ENCODE assay signal across 20 mouse cellular contexts in genomic region chr6:52235866-52236265, GRCm38 (mm10). TPM values are rescaled to one million over a fixed set of nuclear protein-coding genes. Genes with fewer than 3 reads are reported as not detected.
DNase-seq lines count a peak whose midpoint lies in the region; ATAC-seq and TF ChIP-seq lines count a peak whose summit lies in the region.
"Had no signal": no experiment of that assay in that cellular context is flagged by ENCODE, and none has a peak within 500 bp of the region (broad histone marks: within the 10 kb centered on the region; RNA-seq: fewer than 3 reads in every experiment).

No protein-coding gene starts in this region.

- 22% methylated on average over 6 of the region's 6 CpGs for WGBS in heart, embryonic 11.5 days (ENCODE audit: insufficient replicate concordance)
- WGBS in kidney, postnatal 0 days, result 30% methylated on average over 6 of the region's 6 CpGs
- WGBS in neural tube, embryonic 12.5 days, result 13% methylated on average over 6 of the region's 6 CpGs
- WGBS in liver, embryonic 11.5 days, result 23% methylated on average over 6 of the region's 6 CpGs

- H3K27ac ChIP-seq in heart, embryonic 11.5 days (ENCODE audit: low read depth, low read length), result no peak overlapping the region
- H3K27ac ChIP-seq in kidney, postnatal 0 days, result peak overlapping the region; percentile 97
- H3K27ac ChIP-seq in neural tube, embryonic 12.5 days, result 0 out of 2 replicates have a peak overlapping the region, but pooled peaks have one; percentile 3
- H3K27ac ChIP-seq in liver, embryonic 11.5 days (ENCODE audit: low read depth, low read length), result no peak overlapping the region
- H3K27ac ChIP-seq: heart, adult 2 months; hindbrain, embryonic 13.5 days; liver, embryonic 15.5 days had no signal

- DNase-seq in heart, adult 11 months, result peak; percentile 83
- DNase-seq in kidney, postnatal 0 days (ENCODE audit: low spot score), result no peak
- DNase-seq in kidney, adult 18-20 months, result no peak
- peak; percentile 16 to 45 for DNase-seq in kidney, postnatal 4 days
- DNase-seq in cerebellum, adult 11 months, result no peak
- DNase-seq in liver, embryonic 11.5 days (ENCODE audit: low spot score), result no peak
- DNase-seq: adrenal gland, postnatal 14 days; heart, postnatal 10 days; midbrain, embryonic 14.5 days had no signal

- no peaks in the 10 kb centered on the region for H3K9me3 ChIP-seq in heart, embryonic 11.5 days (replicated peaks; ENCODE audit: control insufficient read depth, low read length)
- no peaks in the 10 kb centered on the region for H3K9me3 ChIP-seq in kidney, postnatal 0 days (replicated peaks; ENCODE audit: low read length)
- H3K9me3 ChIP-seq in neural tube, embryonic 12.5 days, result no peaks in the 10 kb centered on the region
- H3K9me3 ChIP-seq in liver, embryonic 11.5 days (ENCODE audit: control insufficient read depth, low read length), result no peaks in the 10 kb centered on the region
- H3K9me3 ChIP-seq: hindbrain, embryonic 13.5 days; liver, embryonic 15.5 days had no signal

- no peak overlapping the region for H3K4me2 ChIP-seq in heart, embryonic 11.5 days
- H3K4me2 ChIP-seq in kidney, postnatal 0 days (ENCODE audit: low read length), result peak overlapping the region; percentile 92
- peak overlapping the region; percentile 74 for H3K4me2 ChIP-seq in neural tube, embryonic 12.5 days (replicated peaks)
- H3K4me2 ChIP-seq in liver, embryonic 11.5 days, result no peak overlapping the region
- H3K4me2 ChIP-seq: hindbrain, embryonic 13.5 days; liver, embryonic 15.5 days had no signal

- no peak overlapping the region for H3K9ac ChIP-seq in heart, embryonic 11.5 days (ENCODE audit: low read depth, low read length)
- H3K9ac ChIP-seq in kidney, postnatal 0 days (ENCODE audit: low read depth, low read length), result peak overlapping the region; percentile 98; the same call in 1 of the 2 replicates
- peak overlapping the region; percentile 98 for H3K9ac ChIP-seq in neural tube, embryonic 12.5 days
- no peak overlapping the region for H3K9ac ChIP-seq in liver, embryonic 11.5 days (ENCODE audit: low read depth, low read length)
- H3K9ac ChIP-seq: hindbrain, embryonic 13.5 days; liver, embryonic 15.5 days had no signal

- peaks cover 90% of the 10 kb centered on the region for H3K27me3 ChIP-seq in heart, embryonic 11.5 days (ENCODE audit: control insufficient read depth, insufficient read depth, low read length)
- H3K27me3 ChIP-seq in kidney, postnatal 0 days (ENCODE audit: insufficient read depth, low read length), result no peaks in the 10 kb centered on the region
- peaks cover 62% of the 10 kb centered on the region for H3K27me3 ChIP-seq in neural tube, embryonic 12.5 days (replicated peaks)
- peaks cover 96% of the 10 kb centered on the region for H3K27me3 ChIP-seq in liver, embryonic 11.5 days (replicated peaks; ENCODE audit: control insufficient read depth, insufficient read depth, low read length)

- TF ChIP-seq CTCF in kidney, postnatal 0 days (IDR thresholded peaks at IDR 0.05; ENCODE audit: low read depth), result no peak

- no peak for ATAC-seq in heart, embryonic 11.5 days (replicated peaks; ENCODE audit: insufficient number of reproducible peaks, low FRiP score, low TSS enrichment)
- ATAC-seq in kidney, postnatal 0 days (replicated peaks; ENCODE audit: low FRiP score, low read depth), result no peak
- ATAC-seq in neural tube, embryonic 12.5 days (ENCODE audit: low FRiP score, low read depth), result no peak
- ATAC-seq in liver, embryonic 11.5 days (replicated peaks; ENCODE audit: low FRiP score), result no peak
- ATAC-seq: forebrain, embryonic 16.5 days; lung, postnatal 0 days had no signal

- no peaks in the 10 kb centered on the region for H3K36me3 ChIP-seq in heart, embryonic 11.5 days (ENCODE audit: control insufficient read depth, insufficient read depth, low read length)
- H3K36me3 ChIP-seq in kidney, postnatal 0 days (ENCODE audit: insufficient read depth, low read length), result no peaks in the 10 kb centered on the region
- no peaks in the 10 kb centered on the region for H3K36me3 ChIP-seq in neural tube, embryonic 12.5 days
- no peaks in the 10 kb centered on the region for H3K36me3 ChIP-seq in liver, embryonic 11.5 days (ENCODE audit: control insufficient read depth, insufficient read depth, low read length)
- H3K36me3 ChIP-seq: hindbrain, embryonic 13.5 days; liver, embryonic 15.5 days had no signal

- 0 out of 2 replicates have a peak, but pooled peaks cover 3% of the 10 kb centered on the region for H3K4me1 ChIP-seq in heart, embryonic 11.5 days (ENCODE audit: control insufficient read depth, insufficient read depth, low read length)
- H3K4me1 ChIP-seq in kidney, postnatal 0 days (replicated peaks; ENCODE audit: insufficient read depth, low read length), result peaks cover 5% of the 10 kb centered on the region
- 0 out of 2 replicates have a peak, but pooled peaks cover 11% of the 10 kb centered on the region for H3K4me1 ChIP-seq in neural tube, embryonic 12.5 days
- H3K4me1 ChIP-seq in liver, embryonic 11.5 days (replicated peaks; ENCODE audit: control insufficient read depth, insufficient read depth, low read length), result no peaks in the 10 kb centered on the region
- H3K4me1 ChIP-seq: liver, embryonic 15.5 days had no signal

- no peak overlapping the region for H3K4me3 ChIP-seq in heart, embryonic 11.5 days (ENCODE audit: low read depth, low read length)
- H3K4me3 ChIP-seq in kidney, postnatal 0 days (replicated peaks; ENCODE audit: low read depth, low read length), result peak overlapping the region; percentile 85
- H3K4me3 ChIP-seq in neural tube, embryonic 12.5 days, result peak overlapping the region; percentile 78
- no peak overlapping the region for H3K4me3 ChIP-seq in liver, embryonic 11.5 days (ENCODE audit: low read depth, low read length)
- H3K4me3 ChIP-seq: erythroblast, embryonic 14.5 days; heart, adult 2 months; hindbrain, embryonic 13.5 days; liver, embryonic 15.5 days had no signal

RNA-seq across cellular contexts. Expression of gene Hoxa10, which starts 4.8 kb away (rescaled TPM):
- 0.20 and 0.97 TPM in 2 replicates for polyA plus RNA-seq in heart, embryonic 11.5 days (2014; fragmentation: Nextera tagmentation; extraction: Ambion mirVana)
- 175 and 183 TPM in 2 replicates for polyA plus RNA-seq in kidney, postnatal 0 days (2015; fragmentation: Nextera tagmentation; extraction: Ambion mirVana)
- 108 and 119 TPM in 2 replicates for polyA plus RNA-seq in neural tube, embryonic 12.5 days (2016; fragmentation: Nextera tagmentation; extraction: Ambion mirVana)
- polyA plus RNA-seq in liver, embryonic 11.5 days (2014; fragmentation: Nextera tagmentation; extraction: Ambion mirVana), result 0.91 and 2.2 TPM in 2 replicates
- polyA plus RNA-seq: cerebellum, adult 2 months; embryonic facial prominence, embryonic 11.5 days; erythroblast, embryonic 14.5 days; forebrain, embryonic 16.5 days; heart, adult 2 months; lung, postnatal 0 days; midbrain, embryonic 14.5 days had no signal

RNA-seq across cellular contexts. Expression of gene Hoxa9, which starts 5.0 kb away (rescaled TPM):
- 0.13 and 0.29 TPM in 2 replicates for polyA plus RNA-seq in heart, embryonic 11.5 days (2014; fragmentation: Nextera tagmentation; extraction: Ambion mirVana)
- 57.3 and 57.8 TPM in 2 replicates for polyA plus RNA-seq in kidney, postnatal 0 days (2015; fragmentation: Nextera tagmentation; extraction: Ambion mirVana)
- 124 and 131 TPM in 2 replicates for polyA plus RNA-seq in neural tube, embryonic 12.5 days (2016; fragmentation: Nextera tagmentation; extraction: Ambion mirVana)
- polyA plus RNA-seq in liver, embryonic 11.5 days (2014; fragmentation: Nextera tagmentation; extraction: Ambion mirVana), result 1.8 and 2.2 TPM in 2 replicates
- polyA plus RNA-seq: cerebellum, adult 2 months; erythroblast, embryonic 14.5 days; forebrain, embryonic 16.5 days; midbrain, embryonic 14.5 days had no signal

RNA-seq across cellular contexts. Expression of gene Hoxa11, which starts 9.7 kb away (rescaled TPM):
- not detected in 2 replicates for polyA plus RNA-seq in heart, embryonic 11.5 days (2014; fragmentation: Nextera tagmentation; extraction: Ambion mirVana)
- polyA plus RNA-seq in kidney, postnatal 0 days (2015; fragmentation: Nextera tagmentation; extraction: Ambion mirVana), result 24.7 and 27.7 TPM in 2 replicates
- polyA plus RNA-seq in neural tube, embryonic 12.5 days (2016; fragmentation: Nextera tagmentation; extraction: Ambion mirVana), result 10.8 and 13.4 TPM in 2 replicates
- polyA plus RNA-seq in liver, embryonic 11.5 days (2014; fragmentation: Nextera tagmentation; extraction: Ambion mirVana), result 0.18 and 0.26 TPM in 2 replicates
- polyA plus RNA-seq: cerebellum, adult 2 months; embryonic facial prominence, embryonic 11.5 days; erythroblast, embryonic 14.5 days; forebrain, embryonic 16.5 days; heart, adult 2 months; hindbrain, embryonic 13.5 days; liver, embryonic 15.5 days; lung, postnatal 0 days; midbrain, embryonic 14.5 days; testis, adult 2 months had no signal

RNA-seq across cellular contexts. Expression of gene Hoxa7, which starts 14.2 kb away (rescaled TPM):
- 0.49 TPM in 2 replicates for polyA plus RNA-seq in heart, embryonic 11.5 days (2014; fragmentation: Nextera tagmentation; extraction: Ambion mirVana)
- polyA plus RNA-seq in kidney, postnatal 0 days (2015; fragmentation: Nextera tagmentation; extraction: Ambion mirVana), result 29.7 and 31.7 TPM in 2 replicates
- polyA plus RNA-seq in neural tube, embryonic 12.5 days (2016; fragmentation: Nextera tagmentation; extraction: Ambion mirVana), result 81.2 and 102 TPM in 2 replicates
- 2.7 and 3.1 TPM in 2 replicates for polyA plus RNA-seq in liver, embryonic 11.5 days (2014; fragmentation: Nextera tagmentation; extraction: Ambion mirVana)
- polyA plus RNA-seq: forebrain, embryonic 16.5 days; midbrain, embryonic 14.5 days had no signal

RNA-seq across cellular contexts. Expression of gene Gm28308, which starts 22.7 kb away (rescaled TPM):
- not detected in 2 replicates for polyA plus RNA-seq in heart, embryonic 11.5 days (2014; fragmentation: Nextera tagmentation; extraction: Ambion mirVana)
- 0.66 and 2.1 TPM in 2 replicates for polyA plus RNA-seq in kidney, postnatal 0 days (2015; fragmentation: Nextera tagmentation; extraction: Ambion mirVana)
- not detected in 2 replicates for polyA plus RNA-seq in neural tube, embryonic 12.5 days (2016; fragmentation: Nextera tagmentation; extraction: Ambion mirVana)
- polyA plus RNA-seq in liver, embryonic 11.5 days (2014; fragmentation: Nextera tagmentation; extraction: Ambion mirVana), result not detected in 2 replicates
- polyA plus RNA-seq: cerebellum, adult 2 months; erythroblast, embryonic 14.5 days; forebrain, embryonic 16.5 days; heart, adult 2 months; hindbrain, embryonic 13.5 days; liver, embryonic 15.5 days; lung, postnatal 0 days; midbrain, embryonic 14.5 days; testis, adult 2 months had no signal

Comparison
In these comparisons a context has a peak if more than half of its experiments do, and no peak if none do; other contexts are left out.
1. DNase-seq: peak in heart, adult 11 months (single experiment) and kidney, postnatal 4 days (2 of 2); none in kidney, postnatal 0 days (single experiment), kidney, adult 18-20 months (single experiment), cerebellum, adult 11 months (single experiment) and liver, embryonic 11.5 days (single experiment).
2. H3K27ac ChIP-seq: peak in kidney, postnatal 0 days (single experiment) and neural tube, embryonic 12.5 days (single experiment); none in heart, embryonic 11.5 days (single experiment) and liver, embryonic 11.5 days (single experiment).
3. H3K4me2 ChIP-seq: peak in kidney, postnatal 0 days (single experiment) and neural tube, embryonic 12.5 days (single experiment); none in heart, embryonic 11.5 days (single experiment) and liver, embryonic 11.5 days (single experiment).
4. H3K4me3 ChIP-seq: peak in kidney, postnatal 0 days (single experiment) and neural tube, embryonic 12.5 days (single experiment); none in heart, embryonic 11.5 days (single experiment) and liver, embryonic 11.5 days (single experiment).
5. H3K9ac ChIP-seq: peak in kidney, postnatal 0 days (single experiment) and neural tube, embryonic 12.5 days (single experiment); none in heart, embryonic 11.5 days (single experiment) and liver, embryonic 11.5 days (single experiment).
6. RNA of gene Hoxa10, which starts 4.8 kb away (polyA plus RNA-seq): 175 to 183 TPM in kidney, postnatal 0 days and 108 to 119 TPM in neural tube, embryonic 12.5 days; 0.91 to 2.2 TPM in liver, embryonic 11.5 days and 0.20 to 0.97 TPM in heart, embryonic 11.5 days; every median in the first group is over 10 times any median in the second.
7. RNA of gene Hoxa9, which starts 5.0 kb away (polyA plus RNA-seq): 124 to 131 TPM in neural tube, embryonic 12.5 days and 57.3 to 57.8 TPM in kidney, postnatal 0 days; 1.8 to 2.2 TPM in liver, embryonic 11.5 days and 0.13 to 0.29 TPM in heart, embryonic 11.5 days; every median in the first group is over 10 times any median in the second.